In genomic region chr19:25236596-25237491, GRCm38 (mm10) we compare ENCODE assay signal across 8 mouse cellular contexts. TPM values are rescaled to one million over a fixed set of nuclear protein-coding genes. Genes with fewer than 3 reads are reported as not detected.
DNase-seq lines count a peak whose midpoint lies in the region; ATAC-seq and TF ChIP-seq lines count a peak whose summit lies in the region.

Gene Kank1, plus strand, starts transcription at chr19:25236975.

- no peaks in the 10 kb centered on the region for H3K79me2 ChIP-seq in myocyte (ENCODE audit: control insufficient read depth, insufficient read depth)

- under 1% methylated on average over 74 of the region's 76 CpGs for WGBS in forebrain, embryonic 12.5 days
- under 1% methylated on average over 76 of the region's 76 CpGs for WGBS in heart, embryonic 13.5 days
- WGBS in kidney, embryonic 16.5 days = under 1% methylated on average over 74 of the region's 76 CpGs
- under 1% methylated on average over 76 of the region's 76 CpGs for WGBS in liver, embryonic 11.5 days

- peak within 1 kb of the TSS; percentile 57 for H3K27ac ChIP-seq in forebrain, embryonic 12.5 days
- peak within 1 kb of the TSS; percentile 85 for H3K27ac ChIP-seq in heart, embryonic 13.5 days (replicated peaks)
- peak within 1 kb of the TSS; percentile 83 for H3K27ac ChIP-seq in kidney, embryonic 16.5 days (ENCODE audit: low read length)
- H3K27ac ChIP-seq in liver, embryonic 11.5 days (ENCODE audit: low read depth, low read length) = peak within 1 kb of the TSS; percentile 66; the same call in 1 of the 2 replicates
- H3K27ac ChIP-seq in testis, adult 2 months (ENCODE audit: control insufficient read depth, insufficient read depth, low read depth, low read length) = peak within 1 kb of the TSS; percentile 21; the same call in 1 of the 2 replicates

- TF ChIP-seq CTCF in testis, adult 2 months (IDR thresholded peaks at IDR 0.05; ENCODE audit: control insufficient read depth, insufficient read depth, insufficient replicate concordance, low read depth, low read length) = no peak

- H3K9me3 ChIP-seq in forebrain, embryonic 12.5 days = no peaks in the 10 kb centered on the region
- no peaks in the 10 kb centered on the region for H3K9me3 ChIP-seq in heart, embryonic 13.5 days
- H3K9me3 ChIP-seq in kidney, embryonic 16.5 days (ENCODE audit: low read length) = no peaks in the 10 kb centered on the region; the same call in 1 of the 2 replicates
- no peaks in the 10 kb centered on the region for H3K9me3 ChIP-seq in liver, embryonic 11.5 days (ENCODE audit: control insufficient read depth, low read length)

- H3ac ChIP-seq in myocyte (ENCODE audit: control insufficient read depth, insufficient read length) = no peak within 1 kb of the TSS

- TF ChIP-seq POLR2A in myocyte (IDR thresholded peaks at IDR 0.05; ENCODE audit: insufficient read length, low read depth) = no peak
- TF ChIP-seq POLR2A in testis, adult 2 months (IDR thresholded peaks at IDR 0.05; ENCODE audit: control insufficient read depth, low read depth, low read length) = no peak

- peak within 1 kb of the TSS; percentile 68 for H3K4me3 ChIP-seq in forebrain, embryonic 12.5 days (replicated peaks)
- peak within 1 kb of the TSS; percentile 83 for H3K4me3 ChIP-seq in heart, embryonic 13.5 days
- H3K4me3 ChIP-seq in kidney, embryonic 16.5 days (ENCODE audit: low read length) = peak within 1 kb of the TSS; percentile 63
- H3K4me3 ChIP-seq in liver, embryonic 11.5 days (ENCODE audit: low read depth, low read length) = peak within 1 kb of the TSS; percentile 58
- H3K4me3 ChIP-seq in myocyte = no peak within 1 kb of the TSS
- peak within 1 kb of the TSS; percentile 88 for H3K4me3 ChIP-seq in testis, adult 2 months (ENCODE audit: control insufficient read depth, low read depth, low read length)

- DNase-seq in left cerebral cortex, adult 18-20 months (ENCODE audit: low spot score in 2 of 2) = peak; percentile 34 to 65
- DNase-seq in left cerebral cortex, adult 11 months (ENCODE audit: low spot score) = no peak
- DNase-seq in liver, embryonic 11.5 days (ENCODE audit: low spot score) = peak; percentile 75

- H3K4me2 ChIP-seq in forebrain, embryonic 12.5 days = peak within 1 kb of the TSS; percentile 98
- H3K4me2 ChIP-seq in heart, embryonic 13.5 days = peak within 1 kb of the TSS; percentile 81
- peak within 1 kb of the TSS; percentile 96 for H3K4me2 ChIP-seq in kidney, embryonic 16.5 days (replicated peaks; ENCODE audit: low read depth, low read length)
- peak within 1 kb of the TSS; percentile 93 for H3K4me2 ChIP-seq in liver, embryonic 11.5 days
- peak within 1 kb of the TSS; percentile 66 for H3K4me2 ChIP-seq in myocyte (ENCODE audit: low read depth)

- H3K27me3 ChIP-seq in forebrain, embryonic 12.5 days = peaks cover 33% of the 10 kb centered on the region
- H3K27me3 ChIP-seq in heart, embryonic 13.5 days (replicated peaks) = peaks cover 23% of the 10 kb centered on the region
- peaks cover 14% of the 10 kb centered on the region; the same call in 1 of the 2 replicates for H3K27me3 ChIP-seq in kidney, embryonic 16.5 days (ENCODE audit: insufficient read depth, low read length)
- H3K27me3 ChIP-seq in liver, embryonic 11.5 days (replicated peaks; ENCODE audit: control insufficient read depth, insufficient read depth, low read length) = peaks cover 34% of the 10 kb centered on the region
- H3K27me3 ChIP-seq in myocyte (ENCODE audit: control insufficient read depth, insufficient read depth, insufficient read length) = peaks cover 54% of the 10 kb centered on the region
- no peaks in the 10 kb centered on the region for H3K27me3 ChIP-seq in testis, adult 2 months (ENCODE audit: control insufficient read depth, insufficient read depth, low read length)

- no peaks in the 10 kb centered on the region for H3K36me3 ChIP-seq in forebrain, embryonic 12.5 days (replicated peaks)
- no peaks in the 10 kb centered on the region for H3K36me3 ChIP-seq in heart, embryonic 13.5 days
- H3K36me3 ChIP-seq in kidney, embryonic 16.5 days (ENCODE audit: insufficient read depth, low read length) = no peaks in the 10 kb centered on the region
- H3K36me3 ChIP-seq in liver, embryonic 11.5 days (ENCODE audit: control insufficient read depth, insufficient read depth, low read length) = no peaks in the 10 kb centered on the region
- no peaks in the 10 kb centered on the region for H3K36me3 ChIP-seq in myocyte (ENCODE audit: control insufficient read depth, insufficient read depth)
- H3K36me3 ChIP-seq in testis, adult 2 months (ENCODE audit: control insufficient read depth, insufficient read depth, low read length) = no peaks in the 10 kb centered on the region

- peaks cover 16% of the 10 kb centered on the region; the same call in 1 of the 2 replicates for H3K4me1 ChIP-seq in forebrain, embryonic 12.5 days
- peaks cover 31% of the 10 kb centered on the region for H3K4me1 ChIP-seq in heart, embryonic 13.5 days
- H3K4me1 ChIP-seq in kidney, embryonic 16.5 days (ENCODE audit: insufficient read depth, low read length) = peaks cover 8% of the 10 kb centered on the region; the same call in 1 of the 2 replicates
- no peaks in the 10 kb centered on the region for H3K4me1 ChIP-seq in liver, embryonic 11.5 days (replicated peaks; ENCODE audit: control insufficient read depth, insufficient read depth, low read length)
- peaks cover 16% of the 10 kb centered on the region for H3K4me1 ChIP-seq in testis, adult 2 months (ENCODE audit: control insufficient read depth, insufficient read depth, low read length)

- ATAC-seq in forebrain, embryonic 12.5 days (ENCODE audit: low FRiP score) = peak; percentile 90
- peak; percentile 59 for ATAC-seq in heart, embryonic 13.5 days (ENCODE audit: extremely low read depth, insufficient number of reproducible peaks, low FRiP score, low TSS enrichment)
- ATAC-seq in kidney, embryonic 16.5 days (ENCODE audit: low FRiP score, low TSS enrichment) = peak; percentile 93
- ATAC-seq in liver, embryonic 11.5 days (replicated peaks; ENCODE audit: low FRiP score) = peak; percentile 73

- H3K9ac ChIP-seq in forebrain, embryonic 12.5 days = peak within 1 kb of the TSS; percentile 61
- H3K9ac ChIP-seq in heart, embryonic 13.5 days = peak within 1 kb of the TSS; percentile 87
- peak within 1 kb of the TSS; percentile 74 for H3K9ac ChIP-seq in kidney, embryonic 16.5 days (replicated peaks; ENCODE audit: low read length)
- H3K9ac ChIP-seq in liver, embryonic 11.5 days (ENCODE audit: low read depth, low read length) = peak within 1 kb of the TSS; percentile 48

TF ChIP-seq in myocyte, 11 proteins besides CTCF, POLR2A, EP300 and RAD21:
- TF ChIP-seq USF1 (IDR thresholded peaks at IDR 0.05; ENCODE audit: low read depth) (no peak), E2F4 (IDR thresholded peaks at IDR 0.05; ENCODE audit: insufficient read depth) (no peak), MYOG (IDR thresholded peaks at IDR 0.05; ENCODE audit: control insufficient read depth in 1 of 3, insufficient read depth in 1 of 3, insufficient read length in 2 of 3, low read depth in 2 of 3) (no peak), TCF12 (IDR thresholded peaks at IDR 0.05; ENCODE audit: insufficient read depth, poor library complexity, severe bottlenecking) (no peak), MAX (IDR thresholded peaks at IDR 0.05; ENCODE audit: low read depth) (no peak), POLR2AphosphoS2 (IDR thresholded peaks at IDR 0.05; ENCODE audit: insufficient read length, low read depth) (no peak), SRF (IDR thresholded peaks at IDR 0.05; ENCODE audit: control insufficient read depth, insufficient read length, low read depth) (no peak), CEBPB (IDR thresholded peaks at IDR 0.05; ENCODE audit: insufficient read depth, poor library complexity, severe bottlenecking) (no peak), TCF3 (IDR thresholded peaks at IDR 0.05; ENCODE audit: insufficient read length, low read depth) (no peak), MYOD1 (IDR thresholded peaks at IDR 0.05; ENCODE audit: control insufficient read depth in 1 of 3, insufficient read length in 2 of 3, low read depth in 2 of 3) (no peak), REST (IDR thresholded peaks at IDR 0.05; ENCODE audit: insufficient read depth, insufficient read length) (no peak)

RNA-seq across cellular contexts. Expression of gene Kank1, which starts in this region (rescaled TPM):
- total RNA-seq in left cerebral cortex, adult 18-20 months (2021) = 10 to 100 TPM; 13.4 to 13.6 TPM
- polyA plus RNA-seq in forebrain, embryonic 12.5 days (2016; fragmentation: Nextera tagmentation; extraction: Ambion mirVana) = 8.0 and 8.8 TPM in 2 replicates
- 45.7 and 50.4 TPM in 2 replicates for polyA plus RNA-seq in heart, embryonic 13.5 days (2015; fragmentation: Nextera tagmentation; extraction: Ambion mirVana)
- 30.9 and 32.8 TPM in 2 replicates for polyA plus RNA-seq in kidney, embryonic 16.5 days (2015; fragmentation: Nextera tagmentation; extraction: Ambion mirVana)
- polyA plus RNA-seq in liver, embryonic 11.5 days (2014; fragmentation: Nextera tagmentation; extraction: Ambion mirVana) = 13.3 and 14.1 TPM in 2 replicates
- 4.3 TPM for polyA plus RNA-seq in myocyte (2012; fragmentation: generic; extraction: Trizol)
- 9.3 and 11.0 TPM in 2 replicates for polyA plus RNA-seq in testis, adult 2 months (2012; rRNA removed)

Comparison
In these comparisons a context has a peak if more than half of its experiments do, and no peak if none do; other contexts are left out.
1. H3K27ac ChIP-seq: peak in every context shown above with its lines; median percentile 85 in heart, embryonic 13.5 days; 83 in kidney, embryonic 16.5 days; 66 in liver, embryonic 11.5 days; 57 in forebrain, embryonic 12.5 days; 21 in testis, adult 2 months.